Mouse (Mus musculus) lung, postnatal 10 days (tissue): ENCODE data around the gene Kifc3.

ENCODE experiments used
- DNase-seq: peaks from one replicate; pipeline ENCODE4 v3.0.0; 2021

The Kifc3 gene

GRCm38 (mm10) chr8:95154654-95155053 is 48.0 kb downstream of the Kifc3 start:
- DNase-seq, result peak; percentile 21

GRCm38 (mm10) chr8:95154056-95154455 is 48.6 kb downstream of the Kifc3 start:
- DNase-seq, result no peak

- no peak for DNase-seq
Measured at GRCm38 (mm10) chr8:95150608-95151007, 52.0 kb downstream of the Kifc3 start.

DNA sequence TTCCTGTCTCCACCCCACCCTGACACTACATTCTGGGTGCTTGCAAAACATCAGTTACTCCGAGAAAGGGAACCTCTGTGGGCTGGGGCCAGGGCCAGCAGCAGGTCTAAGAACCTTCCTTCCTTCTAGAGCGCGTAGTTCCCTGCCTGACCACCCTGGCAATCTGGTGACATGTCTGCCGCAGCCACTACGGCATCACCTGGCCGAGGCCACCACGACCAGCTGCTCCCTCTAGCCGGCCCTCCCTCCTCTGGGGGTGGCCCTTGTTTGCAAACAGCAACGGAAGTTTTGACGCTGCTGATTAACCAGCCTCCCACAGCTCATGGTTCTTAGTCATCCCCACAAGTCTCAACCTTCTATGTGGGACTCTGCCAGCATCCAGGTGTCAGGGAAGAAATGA is 53.2 kb downstream of the Kifc3 start:
- DNase-seq, result no peak

DNA sequence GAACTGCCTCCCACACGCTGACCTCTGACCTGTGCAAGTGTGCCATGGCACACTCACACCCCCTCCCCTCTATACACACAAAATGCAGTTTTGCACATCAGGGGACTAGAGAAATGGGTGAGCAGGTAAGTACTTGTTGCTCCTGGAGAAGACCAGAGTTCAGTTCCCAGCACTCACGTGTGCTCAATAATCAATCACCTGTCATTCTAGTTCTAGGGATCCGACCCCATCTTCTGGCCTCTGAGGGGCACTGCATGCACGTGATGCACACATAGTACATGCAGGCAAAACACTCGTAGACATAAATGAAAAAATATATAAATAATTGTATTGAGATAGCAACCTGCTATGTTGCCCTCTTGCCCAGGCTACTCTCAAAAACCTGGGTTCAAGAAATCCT is 55.8 kb downstream of the Kifc3 start:
- no peak for DNase-seq

DNA sequence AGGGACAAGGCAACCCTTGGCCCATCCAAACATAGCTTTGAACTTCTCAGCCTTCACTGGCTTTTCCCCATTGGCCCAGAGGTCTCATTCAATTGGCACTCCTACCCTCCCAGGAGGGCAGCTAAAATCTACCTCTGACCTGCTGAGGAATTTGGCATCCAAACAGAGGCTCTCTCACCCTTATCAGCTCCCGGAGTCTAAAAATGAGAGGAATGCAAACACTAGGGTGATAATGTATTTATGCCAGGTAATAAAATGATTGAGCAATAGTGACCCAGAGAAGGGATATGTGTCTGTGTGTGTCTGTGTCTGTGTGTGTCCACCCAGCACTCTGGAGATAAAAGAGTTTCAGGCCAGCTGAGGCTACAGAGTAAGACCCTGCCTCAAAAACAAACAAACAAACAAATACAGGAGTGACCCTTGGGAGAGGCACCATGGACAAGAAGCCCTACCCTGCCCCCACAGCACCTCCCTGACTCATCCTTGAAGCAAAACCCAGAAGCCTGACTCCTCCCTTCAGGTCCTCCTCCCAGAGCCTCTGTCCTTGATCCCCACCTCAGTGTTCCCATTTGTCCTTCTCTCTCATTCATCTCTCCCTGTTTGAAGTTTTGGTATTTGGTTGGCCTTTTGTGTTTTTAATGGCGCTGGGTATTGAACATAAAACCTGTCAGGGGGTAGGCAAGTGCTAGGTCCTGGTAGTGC is 56.4 kb downstream of the Kifc3 start:
- DNase-seq, result peak; percentile 36

DNA sequence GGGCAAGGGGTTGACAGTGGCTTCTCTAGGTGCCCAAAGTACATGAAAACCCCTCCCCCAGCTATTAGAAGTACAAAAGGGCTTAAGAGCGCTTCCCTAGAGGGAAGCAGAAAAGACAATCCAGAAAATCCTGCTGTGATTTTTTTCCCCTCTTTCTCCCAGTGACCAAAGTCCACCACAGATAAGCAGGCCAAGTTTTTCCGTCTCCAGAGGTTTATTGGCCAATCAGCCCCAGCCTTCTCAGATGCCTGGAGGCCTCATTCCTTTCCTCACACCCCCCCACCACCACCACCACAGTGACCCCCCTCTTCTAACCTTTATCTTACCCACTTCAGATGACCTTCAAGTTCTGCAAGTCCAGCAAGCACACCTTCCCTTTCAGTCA is 58.0 kb downstream of the Kifc3 start:
- no peak for DNase-seq

- peak; percentile 21 for DNase-seq
Measured at GRCm38 (mm10) chr8:95143805-95144630, 58.6 kb downstream of the Kifc3 start.

DNA sequence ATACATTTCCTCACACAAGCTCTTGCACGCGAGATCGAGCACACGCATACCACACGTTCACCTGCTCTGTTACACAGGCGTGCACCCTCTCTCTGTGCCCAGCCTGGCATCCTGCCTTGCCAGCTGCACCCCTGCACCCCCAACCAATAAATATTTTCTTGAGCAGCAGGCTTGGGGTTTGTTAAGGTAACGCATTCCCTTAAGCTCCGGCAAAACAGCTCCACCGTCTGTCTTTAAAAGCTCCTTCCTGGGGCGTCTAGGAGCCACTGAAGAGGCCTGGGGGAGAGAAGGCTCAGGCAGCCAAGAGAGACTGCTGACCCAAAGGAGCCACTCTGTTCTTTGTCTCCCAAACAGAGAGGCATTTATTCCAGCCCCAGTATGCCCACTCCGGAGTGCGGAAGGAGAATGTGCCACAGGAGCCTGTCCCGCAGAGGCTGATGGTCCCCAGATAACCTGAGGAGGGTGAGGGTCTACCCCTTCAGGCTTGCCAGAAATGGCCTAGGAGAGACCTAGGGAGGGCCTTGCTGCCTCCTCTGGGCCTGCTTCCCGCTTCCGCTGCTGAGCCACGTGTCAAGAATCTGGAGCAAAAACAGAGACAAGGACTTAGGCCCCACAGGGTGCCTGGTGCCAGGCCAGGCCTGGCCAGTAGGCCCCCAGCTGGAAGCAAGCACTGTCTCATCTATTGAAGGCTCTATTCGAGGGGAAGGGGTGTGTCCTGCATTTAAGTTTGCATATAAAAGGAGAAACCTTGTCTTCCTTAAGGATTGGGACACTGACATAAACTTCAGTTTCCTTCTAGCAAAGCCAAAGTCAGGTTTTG is 59.4 kb downstream of the Kifc3 start:
- DNase-seq, result peak; percentile 59

GRCm38 (mm10) chr8:95142075-95142831 is 60.4 kb downstream of the Kifc3 start:
- peak; percentile 87 for DNase-seq

DNA sequence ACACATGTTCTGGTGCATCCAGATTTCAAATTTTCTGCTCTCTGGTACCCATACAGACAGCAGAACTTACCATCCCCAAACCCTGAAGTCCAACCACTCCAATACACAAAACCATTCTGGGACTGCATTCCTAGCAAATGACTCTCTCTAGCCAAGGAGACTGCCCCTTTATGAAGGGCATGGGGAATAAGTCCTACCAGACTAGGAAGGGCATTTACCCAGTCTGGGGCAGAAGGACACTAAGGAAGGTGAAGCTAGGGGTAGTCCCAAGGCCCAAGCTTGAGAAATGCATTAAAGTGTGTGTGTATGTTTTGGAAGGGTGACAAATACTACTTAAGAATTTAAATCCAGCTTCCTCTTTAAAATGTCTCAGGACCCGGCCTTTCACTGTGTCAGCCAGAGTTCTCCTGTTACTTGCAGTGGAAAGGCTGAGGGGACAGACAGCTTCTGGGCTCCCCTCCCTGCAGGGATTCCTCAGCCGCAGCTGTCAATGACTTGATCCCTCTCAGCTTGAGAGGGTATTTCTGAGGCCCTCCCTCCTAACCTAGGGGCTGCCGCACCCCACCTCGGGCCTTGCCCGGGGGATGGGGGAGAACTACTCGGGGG is 61.0 kb downstream of the Kifc3 start:
- peak; percentile 60 for DNase-seq

GRCm38 (mm10) chr8:95141026-95141425 is 61.6 kb downstream of the Kifc3 start:
- DNase-seq, result peak; percentile 43

GRCm38 (mm10) chr8:95140555-95140954 is 62.1 kb downstream of the Kifc3 start:
- peak; percentile 27 for DNase-seq

DNA sequence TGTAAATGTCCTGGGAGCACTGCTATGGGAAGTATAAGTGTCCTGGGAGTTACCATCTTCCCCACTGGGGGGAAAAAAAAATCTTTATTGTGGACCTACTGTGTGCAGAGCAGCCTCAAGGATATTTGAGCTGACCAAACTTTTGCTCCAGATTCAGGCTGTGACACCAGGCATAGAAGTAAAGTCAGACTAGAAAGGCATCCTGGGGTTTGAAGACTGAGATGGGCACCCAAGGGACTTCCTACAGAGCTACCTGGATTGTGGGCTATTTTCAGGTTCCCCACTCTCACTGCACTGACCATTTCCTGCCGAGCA is 63.6 kb downstream of the Kifc3 start:
- DNase-seq, result no peak

GRCm38 (mm10) chr8:95138341-95139050 is 64.1 kb downstream of the Kifc3 start:
- DNase-seq, result peak; percentile 61

- DNase-seq, result peak; percentile 65
Measured at GRCm38 (mm10) chr8:95137641-95138098, 64.9 kb downstream of the Kifc3 start.

GRCm38 (mm10) chr8:95137201-95137600 is 65.4 kb downstream of the Kifc3 start:
- no peak for DNase-seq

- DNase-seq, result no peak
Measured at GRCm38 (mm10) chr8:95136218-95136617, 66.4 kb downstream of the Kifc3 start.

DNA sequence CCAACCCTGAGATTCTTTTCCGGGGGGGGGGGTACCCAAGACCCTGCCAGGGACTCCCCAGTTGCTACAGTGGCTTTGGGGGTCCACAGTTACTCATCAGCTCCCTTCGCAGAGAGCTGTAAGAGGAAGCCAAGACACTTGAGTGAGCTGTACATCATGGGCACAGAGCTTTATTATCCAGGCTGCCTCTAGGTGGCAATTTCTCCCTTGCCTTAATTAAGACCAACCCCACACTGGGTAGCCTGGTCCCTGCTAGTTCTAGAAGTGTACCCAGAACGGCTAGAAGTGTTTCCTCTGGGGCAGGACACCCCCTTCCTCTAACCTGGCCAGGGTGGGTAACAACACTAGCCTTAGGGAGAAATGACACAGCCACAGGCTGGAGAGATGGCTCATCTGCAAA is 67.4 kb downstream of the Kifc3 start:
- DNase-seq, result no peak

DNA sequence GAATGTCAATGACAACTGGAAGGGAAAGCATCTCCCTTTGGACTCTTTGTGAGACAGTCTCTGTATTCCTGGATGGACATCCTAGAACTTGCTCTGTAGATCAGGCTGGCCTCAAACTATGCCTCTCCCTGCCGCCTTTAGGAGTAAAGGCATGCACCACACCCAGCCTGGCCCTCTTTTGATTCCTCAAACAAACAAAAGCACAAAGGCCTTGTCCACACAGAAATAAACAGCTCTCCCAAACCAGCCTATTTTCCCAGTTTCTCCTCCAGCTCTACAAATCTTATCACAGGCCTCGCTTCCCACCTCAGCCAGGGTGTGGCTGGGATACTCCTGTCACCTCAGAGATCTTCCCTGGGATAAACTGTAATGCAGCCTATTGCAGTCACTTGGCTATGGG is 68.4 kb downstream of the Kifc3 start:
- no peak for DNase-seq

DNA sequence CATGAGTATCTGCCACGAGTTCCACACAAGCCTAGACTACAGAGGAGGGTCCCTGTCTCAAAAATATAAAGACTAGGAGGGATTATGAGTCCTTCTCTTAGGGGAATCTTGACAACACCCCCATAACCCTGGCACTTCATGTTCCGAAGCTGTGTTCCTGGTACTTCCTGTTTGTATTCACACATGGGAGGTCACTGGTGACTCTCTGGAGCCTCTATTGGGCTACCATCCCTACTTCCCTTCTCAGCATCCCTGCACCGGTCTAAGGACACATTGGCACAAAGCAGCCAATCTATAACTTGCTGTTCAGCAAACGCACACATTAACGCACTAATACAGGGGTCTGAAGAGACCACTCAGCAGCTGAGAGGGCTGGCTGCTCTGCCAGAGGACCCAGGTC is 70.6 kb downstream of the Kifc3 start:
- no peak for DNase-seq
